In genomic region chrX:41401186-41401585, GRCm38 (mm10) we compare ENCODE assay signal across 8 mouse cellular contexts. TPM values are rescaled to one million over a fixed set of nuclear protein-coding genes. Genes with fewer than 3 reads are reported as not detected.
A peak's percentile ranks its signal among the peaks of the same experiment; 100 is the strongest.
DNase-seq lines count a peak whose midpoint lies in the region; ATAC-seq and TF ChIP-seq lines count a peak whose summit lies in the region.

No protein-coding gene starts in this region.

- intact Hi-C loops in gastrocnemius, postnatal 14 days (cut with DNase I; ENCODE audit: low total_unique reads), result no loop called here
- intact Hi-C loops in gastrocnemius, postnatal 36 days (cut with DNase I), result no loop called here

- H3K36me3 ChIP-seq in hindbrain, embryonic 16.5 days (ENCODE audit: control insufficient read depth, insufficient read depth, low read length), result no peaks in the 10 kb centered on the region

- H3K4me1 ChIP-seq in cortical plate, adult 2 months (ENCODE audit: control insufficient read depth, insufficient read depth, low read length), result peaks cover 1% of the 10 kb centered on the region
- H3K4me1 ChIP-seq in hindbrain, embryonic 16.5 days (ENCODE audit: control insufficient read depth, insufficient read depth, low read depth, low read length), result no peaks in the 10 kb centered on the region

- H3K9ac ChIP-seq in hindbrain, embryonic 16.5 days (ENCODE audit: low read depth, low read length), result peak overlapping the region; percentile 62

- H3K9me3 ChIP-seq in hindbrain, embryonic 16.5 days (ENCODE audit: control insufficient read depth, low read length), result no peaks in the 10 kb centered on the region

- peak; percentile 4 for DNase-seq in gastrocnemius, postnatal 14 days
- no peak for DNase-seq in gastrocnemius, postnatal 36 days
- DNase-seq in CD4-positive helper T cell, adult 2 months (ENCODE audit: low read depth, low spot score), result peak; percentile 2
- no peak for DNase-seq in adipocyte (ENCODE audit: low spot score)
- DNase-seq in spleen, adult 12 weeks (ENCODE audit: low spot score), result no peak

- no peak for TF ChIP-seq POLR2A in cortical plate, adult 2 months (IDR thresholded peaks at IDR 0.05; ENCODE audit: extremely low read depth, insufficient read depth, low read length)

- ATAC-seq in hindbrain, embryonic 16.5 days, result peak; percentile 31; the same call in 1 of the 2 replicates
- peak; percentile 29 for ATAC-seq in megakaryocyte progenitor cell, adult 5-6 weeks (replicated peaks; ENCODE audit: poor library complexity)

- TF ChIP-seq CTCF in cortical plate, adult 2 months (IDR thresholded peaks at IDR 0.05; ENCODE audit: extremely low read depth, insufficient read depth, low read length), result no peak

- peak overlapping the region; percentile 89 for H3K27ac ChIP-seq in cortical plate, adult 2 months (ENCODE audit: insufficient read depth, low read length)
- H3K27ac ChIP-seq in hindbrain, embryonic 16.5 days (ENCODE audit: low read depth, low read length), result peak overlapping the region; percentile 56

- H3K4me3 ChIP-seq in cortical plate, adult 2 months (ENCODE audit: insufficient read depth, low read length), result peak overlapping the region; percentile 99
- peak overlapping the region; percentile 50 for H3K4me3 ChIP-seq in hindbrain, embryonic 16.5 days (ENCODE audit: low read length)

- H3K4me2 ChIP-seq in hindbrain, embryonic 16.5 days (ENCODE audit: low read length), result peak overlapping the region; percentile 68

- 16% methylated on average over 17 of the region's 17 CpGs for WGBS in hindbrain, embryonic 16.5 days

- H3K27me3 ChIP-seq in hindbrain, embryonic 16.5 days (replicated peaks; ENCODE audit: control insufficient read depth, insufficient read depth, low read length), result no peaks in the 10 kb centered on the region

RNA-seq across cellular contexts. Expression of gene Gria3, which starts 0.5 kb away (rescaled TPM):
- 1 to 10 TPM; 2.2 to 2.3 TPM for total RNA-seq in gastrocnemius, postnatal 14 days (2021)
- 1 to 10 TPM in 1 of 2 experiments, under 1 TPM in 1; 0.89 to 1.7 TPM for total RNA-seq in gastrocnemius, postnatal 36 days (2021)
- polyA plus RNA-seq in cortical plate, adult 2 months (2012; rRNA removed), result 125 and 136 TPM in 2 replicates
- 20.4 and 20.5 TPM in 2 replicates for polyA plus RNA-seq in hindbrain, embryonic 16.5 days (2015; fragmentation: Nextera tagmentation; extraction: Ambion mirVana)
- total RNA-seq in megakaryocyte progenitor cell, adult 5-6 weeks (2015), result 103 and 109 TPM in 2 replicates
- total RNA-seq in megakaryocyte progenitor cell, adult 5-6 weeks (2017), result 44.6 and 52.2 TPM in 2 replicates

Comparison
In these comparisons a context has a peak if more than half of its experiments do, and no peak if none do; other contexts are left out.
1. DNase-seq: peak in gastrocnemius, postnatal 14 days (single experiment) and CD4-positive helper T cell, adult 2 months (single experiment); none in gastrocnemius, postnatal 36 days (0 of 2), adipocyte (single experiment) and spleen, adult 12 weeks (single experiment).
2. RNA of gene Gria3, which starts 0.5 kb away (total RNA-seq): 44.6 to 109 TPM in megakaryocyte progenitor cell, adult 5-6 weeks; 2.2 to 2.3 TPM in gastrocnemius, postnatal 14 days and 0.89 to 1.7 TPM in gastrocnemius, postnatal 36 days; every median in the first group is over 10 times any median in the second.